Comparison of ENCODE assay signal across 21 mouse cellular contexts in genomic region chr9:70962781-70963455, GRCm38 (mm10). TPM values are rescaled to one million over a fixed set of nuclear protein-coding genes. Genes with fewer than 3 reads are reported as not detected.
DNase-seq lines count a peak whose midpoint lies in the region; ATAC-seq and TF ChIP-seq lines count a peak whose summit lies in the region.
"Had no signal": no experiment of that assay in that cellular context is flagged by ENCODE, and none has a peak within 500 bp of the region (broad histone marks: within the 10 kb centered on the region; RNA-seq: fewer than 3 reads in every experiment).

No protein-coding gene starts in this region.

- DNase-seq in heart, adult 11 months: peak; percentile 45
- DNase-seq in heart, adult 8-10 months (ENCODE audit: low spot score): no peak
- peak; percentile 75 for DNase-seq in midbrain, embryonic 11.5 days (ENCODE audit: low spot score, missing footprints)
- no peak for DNase-seq in midbrain, embryonic 10.5 days (ENCODE audit: low spot score)
- no peak for DNase-seq in adrenal gland, postnatal 4 days (ENCODE audit: low spot score in 2 of 2)
- DNase-seq: adrenal gland, postnatal 14 days; B cell, adult 2 months; gastrocnemius, adult 2 months; kidney, adult 8-10 months; kidney, postnatal 25 days; lung, adult 18-20 months had no signal

- no peaks in the 10 kb centered on the region for H3K36me3 ChIP-seq in midbrain, embryonic 11.5 days (ENCODE audit: control insufficient read depth, insufficient read depth, low read length)
- no peaks in the 10 kb centered on the region for H3K36me3 ChIP-seq in midbrain, embryonic 10.5 days
- no peaks in the 10 kb centered on the region for H3K36me3 ChIP-seq in limb, embryonic 12.5 days
- H3K36me3 ChIP-seq: stomach, embryonic 15.5 days had no signal

- no peaks in the 10 kb centered on the region for H3K9me3 ChIP-seq in midbrain, embryonic 11.5 days (ENCODE audit: control insufficient read depth, low read length)
- no peaks in the 10 kb centered on the region for H3K9me3 ChIP-seq in midbrain, embryonic 10.5 days (replicated peaks)
- H3K9me3 ChIP-seq in limb, embryonic 12.5 days: no peaks in the 10 kb centered on the region
- H3K9me3 ChIP-seq: stomach, embryonic 15.5 days had no signal

- TF ChIP-seq POLR2A in olfactory bulb, adult 2 months (IDR thresholded peaks at IDR 0.05; ENCODE audit: insufficient read depth, low read depth, low read length): no peak

- H3K4me1 ChIP-seq in midbrain, embryonic 11.5 days (ENCODE audit: control insufficient read depth, insufficient read depth, low read length): no peaks in the 10 kb centered on the region
- H3K4me1 ChIP-seq in midbrain, embryonic 10.5 days: peaks cover 2% of the 10 kb centered on the region; the same call in 1 of the 2 replicates
- peaks cover 10% of the 10 kb centered on the region for H3K4me1 ChIP-seq in limb, embryonic 12.5 days (replicated peaks)
- H3K4me1 ChIP-seq in olfactory bulb, adult 2 months (ENCODE audit: control insufficient read depth, insufficient read depth, low read length): peaks cover 12% of the 10 kb centered on the region
- H3K4me1 ChIP-seq: stomach, embryonic 15.5 days had no signal

- H3K9ac ChIP-seq in midbrain, embryonic 11.5 days (ENCODE audit: low read length): no peak overlapping the region
- no peak overlapping the region; the same call in 1 of the 2 replicates for H3K9ac ChIP-seq in limb, embryonic 12.5 days (replicated peaks)
- H3K9ac ChIP-seq: stomach, embryonic 15.5 days had no signal

- H3K27me3 ChIP-seq in midbrain, embryonic 11.5 days (ENCODE audit: control insufficient read depth, insufficient read depth, low read length): no peaks in the 10 kb centered on the region
- H3K27me3 ChIP-seq in midbrain, embryonic 10.5 days (ENCODE audit: low read depth, poor library complexity, severe bottlenecking): no peaks in the 10 kb centered on the region
- no peaks in the 10 kb centered on the region for H3K27me3 ChIP-seq in limb, embryonic 12.5 days
- H3K27me3 ChIP-seq: Patski; stomach, embryonic 15.5 days had no signal

- WGBS in midbrain, embryonic 11.5 days: 92% methylated on average over 2 of the region's 2 CpGs
- 98% methylated on average over 2 of the region's 2 CpGs for WGBS in midbrain, embryonic 10.5 days
- 85% methylated on average over 2 of the region's 2 CpGs for WGBS in limb, embryonic 12.5 days
- WGBS in olfactory bulb, adult 2 months: 96% methylated on average over 2 of the region's 2 CpGs

- no peak overlapping the region for H3K4me2 ChIP-seq in midbrain, embryonic 11.5 days
- no peak overlapping the region for H3K4me2 ChIP-seq in limb, embryonic 12.5 days
- H3K4me2 ChIP-seq: stomach, embryonic 15.5 days had no signal

- no peak overlapping the region for H3K27ac ChIP-seq in midbrain, embryonic 11.5 days (ENCODE audit: low read depth, low read length)
- no peak overlapping the region for H3K27ac ChIP-seq in midbrain, embryonic 10.5 days (replicated peaks)
- H3K27ac ChIP-seq in limb, embryonic 12.5 days: 0 out of 2 replicates have a peak overlapping the region, but pooled peaks have one; percentile 67
- H3K27ac ChIP-seq in olfactory bulb, adult 2 months (ENCODE audit: insufficient read depth, low read depth, low read length): peak overlapping the region; percentile 73; the same call in 1 of the 2 replicates
- H3K27ac ChIP-seq: gastrocnemius, adult 2 months; macrophage; stomach, embryonic 15.5 days had no signal

- ATAC-seq in midbrain, embryonic 11.5 days (ENCODE audit: low FRiP score): no peak
- no peak for ATAC-seq in limb, embryonic 12.5 days (ENCODE audit: insufficient number of reproducible peaks, insufficient read depth, low FRiP score, low TSS enrichment, low read depth)
- ATAC-seq in megakaryocyte progenitor cell, adult 5-6 weeks (replicated peaks; ENCODE audit: poor library complexity): no peak
- ATAC-seq: activated CD4-positive, CD25-positive, alpha-beta regulatory T cell, adult 4 months; forebrain, embryonic 16.5 days; Patski had no signal

- TF ChIP-seq CTCF in olfactory bulb, adult 2 months (IDR thresholded peaks at IDR 0.05; ENCODE audit: insufficient read depth, low read depth, low read length): no peak

- H3K4me3 ChIP-seq in midbrain, embryonic 11.5 days (ENCODE audit: low read depth, low read length): no peak overlapping the region
- no peak overlapping the region for H3K4me3 ChIP-seq in midbrain, embryonic 10.5 days
- H3K4me3 ChIP-seq in limb, embryonic 12.5 days (replicated peaks): no peak overlapping the region
- H3K4me3 ChIP-seq in olfactory bulb, adult 2 months (ENCODE audit: insufficient read depth, low read depth, low read length): no peak overlapping the region
- H3K4me3 ChIP-seq: gastrocnemius, adult 2 months; stomach, embryonic 15.5 days had no signal

RNA-seq across cellular contexts. Expression of gene Lipc, which starts 10.9 kb away (rescaled TPM):
- under 1 TPM in 1 of 4 experiments, not detected in 3; 0.26 TPM for total RNA-seq in heart, adult 8-10 months (2022)
- polyA plus RNA-seq in midbrain, embryonic 11.5 days (2014; fragmentation: Nextera tagmentation; extraction: Ambion mirVana): not detected in 2 replicates
- not detected in 2 replicates for polyA plus RNA-seq in midbrain, embryonic 10.5 days (2016; fragmentation: Nextera tagmentation; extraction: Ambion mirVana)
- polyA plus RNA-seq in limb, embryonic 12.5 days (2016; fragmentation: Nextera tagmentation; extraction: Ambion mirVana): 0.23 TPM in 1 of 2 replicates, not detected in the other
- not detected in 2 replicates for polyA plus RNA-seq in olfactory bulb, adult 2 months (2012; ENCODE audit: insufficient read depth, insufficient read length, low replicate concordance, missing spikeins)
- 10 to 100 TPM in 1 of 2 experiments, under 1 TPM in 1; 0.81 to 27.6 TPM for total RNA-seq in adrenal gland, postnatal 4 days (2021)
- not detected in 2 replicates for total RNA-seq in megakaryocyte progenitor cell, adult 5-6 weeks (2015)
- total RNA-seq in megakaryocyte progenitor cell, adult 5-6 weeks (2017): not detected in 2 replicates
- total RNA-seq: gastrocnemius, adult 2 months; granulocyte monocyte progenitor cell, adult 5-6 weeks had no signal
- polyA plus RNA-seq: embryonic facial prominence, embryonic 11.5 days had no signal

Comparison
In these comparisons a context has a peak if more than half of its experiments do, and no peak if none do; other contexts are left out.
1. DNase-seq: peak in heart, adult 11 months (single experiment) and midbrain, embryonic 11.5 days (single experiment); none in heart, adult 8-10 months (single experiment), midbrain, embryonic 10.5 days (single experiment) and adrenal gland, postnatal 4 days (0 of 2).
2. H3K27ac ChIP-seq: peak in limb, embryonic 12.5 days (single experiment) and olfactory bulb, adult 2 months (single experiment); none in midbrain, embryonic 11.5 days (single experiment) and midbrain, embryonic 10.5 days (single experiment).